Mouse (Mus musculus) heart, adult 8-10 months (tissue): ENCODE measurements around the gene Zkscan6. TPM values are rescaled to one million over a fixed set of nuclear protein-coding genes. Genes with fewer than 3 reads are reported as not detected.

Source experiments
- DNase-seq: peaks from one replicate; pipeline ENCODE4 v3.0.0; 2022; ENCODE audit warnings: low spot score
- total RNA-seq, 4 experiments: library from RNA; stranded (reverse); gene quantifications; 2 replicates each; pipeline ENCODE4 v1.2.4; 2022

The Zkscan6 gene
- total RNA-seq = 1 to 10 TPM; 3.4 to 5.7 (median 4.7) TPM

DNA sequence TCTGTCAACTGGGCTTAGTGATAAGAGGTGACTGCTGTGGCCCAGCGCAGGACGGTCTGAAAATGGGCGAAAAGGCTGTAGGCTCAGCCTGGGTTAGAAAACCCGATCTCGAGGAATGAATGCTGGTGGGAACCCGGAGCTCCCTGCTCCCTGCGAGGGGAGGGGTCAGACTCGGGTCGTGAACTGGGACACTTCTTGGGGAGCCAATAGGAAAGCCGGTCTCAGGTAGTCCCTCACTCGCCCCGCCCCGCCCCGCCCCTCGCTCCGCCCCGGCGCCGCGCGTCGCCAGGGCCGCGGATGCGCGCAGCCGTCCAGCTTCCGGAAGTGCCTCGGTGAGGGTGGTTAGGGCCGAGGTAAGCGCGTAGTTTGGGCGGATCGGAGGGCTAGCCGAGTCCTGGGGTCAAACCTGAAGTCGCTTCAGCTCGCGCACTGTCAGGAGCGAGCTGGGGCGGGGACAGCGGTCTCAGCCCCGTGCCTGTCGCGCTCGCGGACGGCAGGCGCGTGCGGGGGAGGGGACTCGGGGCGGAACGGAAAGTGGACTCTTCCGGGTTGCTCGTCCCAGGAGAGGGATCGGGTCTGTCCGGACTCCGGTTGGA lies at the start of gene Zkscan6:
Gene Zkscan6 (plus strand): TSS at position 267 of the 596 bp plus-strand sequence.
- DNase-seq = peak; percentile 88

DNA sequence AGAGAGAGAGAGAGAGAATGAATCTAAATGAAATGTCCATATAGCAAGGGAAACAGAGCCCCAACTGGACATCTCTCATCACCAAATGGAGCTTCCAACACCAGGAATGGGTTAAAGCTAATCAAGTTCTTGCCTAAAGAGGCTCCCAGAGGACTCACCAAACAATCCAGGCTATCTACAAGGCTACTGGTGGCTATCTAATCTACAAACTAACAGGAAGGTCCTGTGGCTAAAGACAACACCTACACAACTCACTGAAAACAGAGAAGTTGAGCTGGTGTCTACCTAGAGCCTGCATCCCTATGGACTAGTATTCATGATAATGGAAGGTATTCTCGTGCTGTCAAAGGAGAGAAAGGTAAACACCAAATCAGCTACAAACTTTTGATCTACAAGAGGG lies 47.6 kb upstream of the Zkscan6 start:
- DNase-seq = no peak

DNA sequence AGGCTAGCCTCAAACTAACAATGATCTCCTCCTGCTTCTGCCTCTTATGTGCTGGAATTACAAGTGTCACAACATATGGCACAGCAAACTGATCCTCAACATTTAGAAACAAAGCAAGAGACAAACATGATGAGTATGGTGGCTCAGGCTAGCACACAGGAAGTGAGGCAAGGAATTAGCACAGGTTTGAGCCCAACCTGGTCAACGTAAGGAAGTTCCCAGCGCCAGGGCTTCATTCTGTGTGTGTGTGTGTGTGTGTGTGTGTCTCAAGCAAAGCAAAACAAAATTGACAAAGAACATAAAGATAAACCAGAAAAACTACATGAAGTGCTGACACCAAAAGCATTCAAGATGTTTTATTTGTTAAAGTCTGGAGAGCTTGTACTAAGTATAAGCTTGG lies 46.1 kb upstream of the Zkscan6 start:
- DNase-seq = no peak

DNA sequence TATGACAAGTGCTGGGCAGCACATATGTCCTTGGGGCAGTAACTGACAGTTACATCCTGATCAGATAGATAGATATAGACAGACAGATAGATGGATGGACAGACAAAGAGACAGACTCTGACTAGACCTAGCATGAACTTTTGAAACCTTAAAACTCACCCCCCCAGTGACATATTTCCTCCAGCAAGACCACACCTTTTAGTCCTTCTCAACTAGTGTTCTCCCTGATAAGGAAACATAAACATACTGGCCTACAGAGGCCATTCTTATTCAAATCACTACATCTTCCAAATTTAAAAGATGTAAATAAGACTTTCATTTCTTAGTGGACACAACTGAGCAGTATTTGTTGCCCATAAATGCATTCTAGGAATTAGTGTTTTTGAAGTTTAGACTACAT lies 38.5 kb upstream of the Zkscan6 start:
- DNase-seq = no peak

DNA sequence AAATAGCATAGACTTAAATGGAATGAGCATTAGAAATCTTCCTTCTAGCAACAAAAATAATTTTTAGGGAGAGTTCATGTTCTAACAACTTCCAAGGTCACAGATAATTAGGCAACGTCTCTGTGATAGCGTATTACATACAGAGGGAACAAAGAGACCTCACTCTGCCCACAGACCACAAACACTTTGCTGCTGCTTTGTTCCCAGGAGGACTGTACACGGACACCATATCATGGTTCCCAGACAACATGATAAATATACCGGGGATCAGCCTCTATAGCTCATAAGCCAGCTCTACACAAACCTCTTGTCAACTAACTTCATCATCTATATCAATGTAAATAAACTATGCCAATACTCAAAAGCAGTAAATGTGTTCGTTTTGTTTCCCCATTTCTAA lies 37.0 kb upstream of the Zkscan6 start:
- no peak for DNase-seq

DNA sequence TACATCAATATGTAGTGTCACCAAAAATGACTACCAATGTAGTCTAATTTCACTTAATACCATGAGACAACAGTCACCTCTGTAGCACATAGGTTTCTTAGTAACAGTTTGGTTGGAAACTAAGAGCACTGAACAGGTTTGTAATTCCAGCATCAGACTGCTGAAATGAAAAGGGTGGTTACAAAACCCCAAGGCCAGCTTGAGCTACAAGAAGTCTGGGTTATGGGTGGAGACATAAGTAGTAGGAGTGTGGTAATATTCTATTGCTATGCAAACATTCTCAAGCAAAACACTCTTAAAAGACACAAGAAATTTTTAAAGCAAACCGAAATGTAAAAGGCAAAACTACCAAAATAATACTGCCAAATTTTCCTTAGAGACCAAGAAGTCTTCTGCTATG lies 35.4 kb upstream of the Zkscan6 start:
- DNase-seq = no peak

DNA sequence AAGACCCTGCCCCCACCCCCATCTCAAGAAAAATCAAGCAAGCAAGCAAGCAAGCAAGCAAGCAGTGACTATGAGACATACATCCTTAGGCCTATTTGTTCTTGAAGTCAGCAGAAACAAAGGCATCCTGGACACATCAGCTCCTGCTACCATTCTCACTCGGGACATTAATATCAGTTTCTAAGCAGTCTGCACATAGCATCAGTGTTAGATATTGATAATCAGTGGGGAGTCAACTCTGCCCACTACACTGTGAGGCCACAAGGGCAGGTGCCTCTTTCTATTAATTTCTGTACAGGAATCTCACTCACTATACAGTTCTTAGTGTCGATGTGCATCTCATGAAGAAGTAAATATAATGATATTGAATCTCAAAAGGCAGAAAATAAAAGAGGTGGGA lies 33.4 kb upstream of the Zkscan6 start:
- no peak for DNase-seq

DNA sequence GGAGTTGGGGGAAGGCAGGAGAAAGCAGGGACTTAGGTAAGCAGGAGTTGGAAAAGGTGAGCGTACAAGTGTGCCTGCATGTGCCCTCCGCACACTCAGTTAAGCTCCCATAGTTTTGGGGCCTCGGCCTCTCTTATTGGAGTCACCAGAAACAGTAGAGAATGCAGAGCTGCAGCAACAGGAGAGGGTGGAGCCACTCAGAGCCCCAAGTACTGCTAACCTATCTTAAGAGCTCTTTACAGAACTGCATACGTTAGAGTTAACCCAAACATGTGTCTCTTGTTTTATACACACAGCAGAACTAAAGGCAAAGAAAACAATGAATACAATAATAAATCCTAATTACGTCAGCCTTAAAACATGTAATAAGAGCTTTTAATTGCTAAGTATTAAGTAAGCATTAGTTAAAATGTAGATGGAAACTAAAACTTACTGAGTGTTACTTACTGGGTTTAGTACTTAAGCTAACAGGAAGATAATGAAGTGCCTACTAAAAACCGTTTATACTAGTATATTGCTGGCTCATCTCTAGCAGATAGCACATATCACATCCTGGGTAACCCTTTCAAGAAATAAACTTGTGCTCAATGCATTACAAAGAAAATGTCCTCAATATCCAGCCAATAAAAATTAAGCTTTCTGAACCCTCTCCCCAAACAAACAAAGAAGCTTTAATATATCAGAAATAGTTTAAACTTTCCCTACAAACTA lies 32.9 kb upstream of the Zkscan6 start:
- DNase-seq = no peak

DNA sequence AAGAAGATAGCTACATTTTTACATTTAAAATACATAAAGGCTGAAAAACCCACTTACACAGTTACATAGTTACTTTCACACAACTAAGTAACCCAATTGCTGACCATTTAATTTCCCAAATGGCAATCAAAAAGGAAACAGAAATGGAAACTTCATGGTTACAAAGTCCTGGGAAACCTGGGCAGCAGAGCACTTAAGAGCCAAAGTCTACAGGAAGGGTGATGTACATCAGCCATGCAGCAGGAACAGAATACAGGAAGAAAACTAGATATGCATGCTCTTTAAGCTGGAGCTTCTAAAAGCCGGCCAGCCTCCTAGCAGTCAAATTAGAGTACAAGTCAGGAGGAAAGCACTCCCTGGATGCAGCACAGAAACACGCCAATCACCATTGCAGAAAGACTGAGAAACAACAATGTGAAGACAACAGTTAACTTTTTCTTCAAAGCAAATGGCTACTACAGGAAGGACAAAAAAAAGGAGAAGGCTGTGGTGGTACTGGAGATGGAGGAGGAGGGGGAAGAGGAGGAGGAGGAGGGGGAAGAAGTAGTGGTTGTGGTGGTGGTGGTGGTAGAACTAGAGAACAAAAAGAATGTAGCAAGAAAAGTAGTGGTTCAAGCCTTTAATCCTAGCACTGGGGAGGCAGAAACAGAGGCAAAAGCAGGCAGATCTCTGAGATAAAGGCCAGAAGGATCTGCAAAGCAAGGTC lies 29.9 kb upstream of the Zkscan6 start:
- DNase-seq = no peak

DNA sequence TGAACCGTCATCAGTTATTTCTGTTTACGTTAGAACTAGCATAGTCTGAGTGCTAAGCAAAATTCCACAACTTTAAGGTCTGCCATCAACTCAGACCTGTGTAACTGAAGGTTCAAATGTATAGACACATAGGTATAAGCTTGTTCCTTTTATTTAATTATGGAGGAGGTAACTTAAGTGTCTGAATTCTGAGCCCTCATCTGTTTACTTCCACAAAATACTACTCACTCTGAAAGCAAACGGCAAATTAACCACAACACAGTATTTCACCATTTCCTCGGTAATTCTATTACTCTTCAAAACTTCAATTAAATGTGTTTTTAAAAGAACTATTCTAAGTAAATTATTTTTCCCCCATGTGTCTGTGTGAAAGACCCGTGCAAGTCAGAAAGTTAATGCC lies 29.2 kb upstream of the Zkscan6 start:
- no peak for DNase-seq

DNA sequence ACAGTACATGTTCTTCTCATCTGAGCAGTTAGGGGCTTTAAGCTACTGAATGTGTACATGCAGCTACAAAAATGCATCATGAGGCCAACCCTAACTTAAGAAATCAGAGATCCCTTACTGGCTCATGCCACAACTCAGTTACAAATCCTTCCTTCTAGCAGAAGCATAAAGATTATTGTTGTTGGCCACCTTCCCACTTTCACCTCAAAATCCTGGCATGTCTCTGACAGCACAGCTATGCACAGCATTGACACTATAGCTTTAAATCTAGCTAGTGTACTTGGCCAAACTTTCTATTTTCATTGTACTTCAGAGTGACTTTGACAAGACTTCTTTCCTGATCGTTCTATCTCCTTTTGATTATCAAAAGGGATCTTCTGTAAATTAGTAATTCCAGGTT lies 27.9 kb upstream of the Zkscan6 start:
- DNase-seq = no peak

DNA sequence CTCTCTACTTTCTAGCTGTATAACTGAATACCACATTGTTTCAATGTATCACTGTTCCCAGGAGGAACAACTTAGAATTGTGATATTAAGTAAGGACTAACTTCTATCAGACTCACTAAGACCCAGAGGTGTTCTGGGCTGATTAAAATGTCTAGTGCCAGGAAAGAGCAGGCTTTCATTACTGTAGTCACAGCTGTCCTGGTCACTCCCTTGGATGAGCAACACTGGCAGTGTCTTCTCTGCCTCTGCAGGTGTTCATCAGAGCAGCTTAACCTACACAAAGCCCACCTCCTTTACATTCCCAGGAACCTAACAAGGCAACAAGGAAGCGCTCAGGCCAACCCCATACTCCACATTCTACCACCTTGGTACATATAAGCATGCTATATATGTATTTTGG lies 27.4 kb upstream of the Zkscan6 start:
- no peak for DNase-seq

DNA sequence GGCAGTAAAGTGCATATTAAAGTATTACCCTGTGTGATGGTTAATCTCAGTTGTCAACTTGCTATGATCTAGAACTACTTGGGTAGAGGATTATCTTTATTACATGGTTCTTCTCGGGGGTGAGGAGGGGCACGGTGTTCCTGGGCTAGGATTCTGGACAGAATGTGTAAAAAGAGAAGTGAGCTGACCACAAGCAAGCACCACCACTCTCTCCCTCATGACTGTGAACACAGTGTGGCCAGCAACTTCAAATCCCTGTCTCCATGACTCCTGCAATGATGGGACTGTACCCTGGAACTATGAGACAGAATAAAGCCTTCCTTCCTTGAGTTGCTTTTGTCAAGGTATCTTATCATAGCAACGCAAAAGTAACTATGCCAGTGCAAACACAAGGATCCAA lies 25.4 kb upstream of the Zkscan6 start:
- DNase-seq = no peak

DNA sequence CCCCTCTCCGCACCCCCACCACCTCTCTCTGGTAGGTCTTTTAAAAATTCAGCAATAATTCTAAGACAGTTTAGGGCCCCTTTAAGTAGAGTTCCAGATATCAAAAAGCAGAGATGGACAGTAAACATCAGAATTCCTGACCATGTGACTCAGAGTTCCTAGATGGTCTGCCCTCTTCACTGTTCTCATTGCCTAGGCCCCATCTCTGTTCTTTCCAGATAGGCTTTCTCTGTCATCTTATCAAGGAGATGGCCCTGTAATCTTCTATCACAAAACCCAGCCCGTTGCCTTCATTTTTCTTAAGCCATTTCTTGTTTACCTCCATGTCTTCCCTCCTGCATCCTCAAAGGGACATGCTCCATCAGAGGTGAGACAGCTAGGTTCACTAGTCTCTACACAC lies 20.8 kb upstream of the Zkscan6 start:
- no peak for DNase-seq

DNA sequence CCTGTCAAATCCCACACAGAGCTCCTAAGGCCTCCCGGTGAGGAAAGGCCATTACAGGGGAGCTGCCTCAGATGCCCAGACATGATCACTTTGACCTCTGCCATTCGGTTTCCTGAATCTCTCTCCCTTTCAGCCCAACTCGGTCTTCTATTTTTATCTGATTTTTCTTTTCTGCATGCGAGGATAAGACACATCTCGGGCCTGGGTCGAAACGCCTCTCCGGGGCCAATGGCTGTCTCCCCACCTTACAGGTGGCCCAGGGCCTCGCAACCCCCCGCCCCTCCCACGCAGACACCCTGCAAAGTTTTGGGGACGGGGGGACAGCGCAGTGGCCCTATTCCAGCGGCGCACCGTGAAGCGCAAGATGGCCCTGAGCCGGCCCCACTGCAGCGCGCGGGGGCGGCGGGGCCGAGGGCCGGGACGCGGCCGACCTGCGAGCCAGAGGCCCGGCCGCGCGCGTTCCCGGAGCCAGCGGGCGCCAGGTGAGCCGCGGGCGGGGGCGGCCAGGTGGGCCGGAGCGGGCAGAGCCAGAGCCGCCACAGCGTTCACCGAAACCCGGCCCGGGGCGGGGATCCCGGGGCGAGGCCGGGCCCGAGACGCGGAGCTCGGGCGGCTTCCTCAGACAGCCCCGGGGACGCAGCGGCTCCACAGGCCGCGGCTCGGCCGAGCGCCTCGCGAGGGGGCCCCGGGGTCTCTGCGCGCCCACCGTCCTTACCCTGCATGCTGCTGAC lies 19.4 kb upstream of the Zkscan6 start:
- no peak for DNase-seq

DNA sequence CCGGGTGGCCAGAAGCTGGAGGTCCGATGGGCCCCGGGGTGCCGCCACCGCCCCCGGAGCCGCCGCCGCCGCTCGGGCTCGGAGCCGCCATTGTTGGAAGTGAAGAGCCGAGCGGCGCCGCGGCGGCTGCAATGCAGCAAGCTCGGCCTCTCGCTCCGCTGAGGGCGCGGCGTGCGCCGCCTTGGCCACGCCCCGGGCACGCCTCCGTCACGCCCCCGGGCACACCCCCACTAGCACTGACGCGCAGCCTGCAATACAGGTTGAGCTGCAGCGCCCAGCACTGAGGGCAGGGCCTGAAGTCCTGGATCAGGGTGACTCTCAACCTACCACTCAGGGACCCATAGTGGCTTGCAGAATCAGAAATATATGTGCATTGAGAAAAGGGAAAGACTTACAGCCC lies 18.8 kb upstream of the Zkscan6 start, which contains the start of gene Map2k4:
Gene Map2k4 (minus strand): TSS at position 144 of the 400 bp plus-strand sequence.
- peak; percentile 89 for DNase-seq

DNA sequence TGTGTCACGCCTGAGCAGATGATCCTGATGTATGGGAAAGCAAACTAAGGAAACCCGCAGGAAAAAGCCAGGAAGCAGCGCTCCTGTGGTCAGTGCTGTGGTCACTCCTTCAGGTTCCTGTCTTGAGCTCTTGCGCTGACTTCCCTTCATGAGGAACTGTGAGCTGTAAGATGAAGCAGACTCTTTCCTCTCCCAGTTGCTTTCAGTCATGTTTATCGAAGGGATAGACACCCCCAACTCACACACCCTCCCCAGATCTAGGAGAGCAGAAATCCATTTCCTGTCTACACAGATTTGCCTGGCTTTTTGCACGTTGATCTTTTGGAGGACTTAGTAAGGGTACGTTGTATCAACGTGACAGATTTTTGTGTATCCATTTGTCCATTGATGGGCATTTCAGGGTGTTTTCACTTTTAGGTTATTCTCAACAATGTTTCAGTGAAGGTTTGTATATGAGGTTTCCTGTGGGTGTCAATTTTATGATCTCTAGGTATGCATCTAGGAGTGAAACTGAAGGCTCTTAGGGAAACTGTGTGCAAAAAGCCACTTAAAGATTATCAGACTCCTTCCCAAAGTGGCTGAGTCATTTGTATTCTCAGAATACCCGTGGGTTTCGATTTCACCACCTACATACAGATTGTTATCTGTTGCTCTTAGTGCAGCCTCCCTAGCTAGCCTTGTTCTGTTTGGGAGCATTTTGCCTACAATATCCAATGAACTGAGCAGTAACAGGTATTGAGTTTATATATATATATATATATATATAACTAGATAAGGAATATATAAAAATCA lies 12.4 kb upstream of the Zkscan6 start:
- no peak for DNase-seq

DNA sequence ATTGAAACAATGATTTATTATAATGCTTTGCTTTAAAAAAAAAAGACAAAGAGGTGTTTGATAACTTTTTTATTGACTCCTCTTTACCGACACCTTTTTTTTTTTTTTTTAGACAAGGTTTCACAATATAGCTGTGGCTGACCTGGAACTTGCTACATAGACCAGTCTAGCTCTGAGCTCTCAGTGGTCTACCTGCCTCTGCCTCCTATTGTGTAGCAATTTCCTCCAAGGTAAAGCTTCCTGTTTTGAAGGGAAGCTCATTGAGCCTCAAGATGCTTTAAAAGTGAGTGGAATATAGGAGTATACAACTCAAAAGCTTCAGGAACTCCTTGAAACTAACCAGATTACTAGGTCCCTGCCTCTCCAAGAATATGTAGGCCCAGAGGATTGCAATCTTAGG lies 11.1 kb upstream of the Zkscan6 start:
- DNase-seq = no peak

DNA sequence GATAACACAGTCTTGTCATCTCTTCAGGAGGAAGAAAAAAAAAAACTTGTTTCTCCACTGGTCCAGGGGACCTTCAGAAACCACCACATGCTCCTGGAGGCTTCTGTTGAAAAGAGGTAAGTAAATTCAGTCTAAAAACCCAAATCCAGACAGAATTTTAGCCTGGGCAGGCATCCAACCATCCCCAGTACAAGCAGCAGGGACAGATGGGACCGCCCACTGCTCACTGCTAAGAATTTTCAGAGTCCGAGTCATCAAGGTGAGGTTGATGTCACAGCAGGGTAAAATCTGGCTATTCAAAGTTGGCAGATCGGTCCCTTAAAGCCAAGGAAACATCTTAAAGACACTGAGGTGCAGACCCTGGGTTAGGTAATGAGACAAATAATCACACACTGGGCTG lies 5.1 kb upstream of the Zkscan6 start:
- no peak for DNase-seq

DNA sequence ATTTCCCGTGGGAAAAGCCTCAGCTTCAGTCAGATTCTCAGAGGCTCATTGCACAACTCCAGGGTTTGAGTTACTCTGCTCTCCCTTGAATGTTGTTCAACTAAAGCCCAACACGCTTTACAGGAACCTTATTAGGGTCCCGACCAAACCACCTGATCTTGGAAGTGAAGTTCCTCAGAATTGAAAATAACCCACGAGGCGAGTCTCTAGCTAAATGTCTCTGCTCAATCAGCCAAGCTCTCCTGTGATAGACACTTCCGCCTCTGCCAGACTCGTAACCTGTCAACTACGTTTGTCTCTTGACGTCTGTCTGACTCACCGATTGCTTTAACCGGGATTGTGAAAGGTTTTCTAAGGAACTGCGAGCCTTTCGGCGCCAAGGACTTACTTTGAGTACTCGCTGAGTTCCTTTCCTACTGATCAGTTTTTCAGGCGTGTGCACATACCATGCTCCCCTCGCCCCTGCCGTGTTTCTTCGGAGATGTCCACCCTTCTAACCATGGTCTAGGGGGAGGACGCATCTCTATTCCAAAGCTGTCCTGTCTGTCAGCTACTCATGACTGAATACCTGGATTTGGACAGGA lies 562 bp upstream of the Zkscan6 start:
- DNase-seq = peak; percentile 33

DNA sequence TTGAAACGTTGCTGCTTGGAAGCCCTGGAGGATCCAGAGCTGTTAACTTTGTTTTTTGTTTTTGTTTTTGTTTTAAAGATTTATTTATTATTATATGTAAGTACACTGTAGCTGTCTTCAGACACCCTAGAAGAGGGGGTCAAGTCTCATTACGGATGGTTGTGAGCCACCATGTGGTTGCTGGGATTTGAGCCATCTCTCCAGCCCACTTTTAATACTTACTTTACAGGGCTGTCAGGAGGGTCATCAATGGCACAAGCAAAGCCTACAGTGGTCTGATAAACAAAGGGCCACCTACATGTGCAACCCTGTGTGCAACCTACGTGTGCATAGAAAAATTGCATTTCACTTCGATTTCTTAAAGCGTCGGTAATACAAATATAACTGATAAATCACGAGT lies 626 bp downstream of the Zkscan6 start:
- DNase-seq = no peak
